Mouse (Mus musculus) spleen, adult 2 months (tissue): ENCODE data around the gene Gm49369. TPM values are rescaled to one million over a fixed set of nuclear protein-coding genes. Genes with fewer than 3 reads are reported as not detected.
A peak's percentile ranks its signal among the peaks of the same experiment; 100 is the strongest.
"Not testable (repeated sequence)": the region's sequence is repeated elsewhere in the genome, so short reads cannot be mapped to it uniquely, and the experiment has no call there.

Experiments
- DNase-seq, 2 experiments: peaks; one replicate each; pipeline versions ENCODE4 v3.0.0 to v3.0.0-alpha.2; 2012 to 2021; ENCODE audit warnings: low spot score in 2 of 2, low read depth in 1 of 2
- H3K27ac ChIP-seq: fragments of 200-500 bp; 2 replicates; pipeline ENCODE4 v1.5.1; 2012; ENCODE audit warnings: low read length, inconsistent platforms; ENCODE audit not compliant: insufficient read depth
- H3K27me3 ChIP-seq: fragments of 200-500 bp; 2 replicates; pipeline ENCODE4 v1.6.1; 2012; ENCODE audit warnings: mild to moderate bottlenecking, moderate library complexity, low read length, inconsistent platforms; ENCODE audit not compliant: control insufficient read depth, insufficient read depth
- H3K36me3 ChIP-seq: fragments of 200-500 bp; 2 replicates; pipeline ENCODE4 v1.6.1; 2012; ENCODE audit warnings: mild to moderate bottlenecking, low read length, inconsistent platforms; ENCODE audit not compliant: control insufficient read depth, insufficient read depth
- H3K4me1 ChIP-seq: fragments of 200-500 bp; 2 replicates; pipeline ENCODE4 v1.6.1; 2011; ENCODE audit warnings: inconsistent platforms; ENCODE audit not compliant: control insufficient read depth, insufficient read depth, insufficient read length
- H3K4me3 ChIP-seq: fragments of 200-500 bp; 2 replicates; pipeline ENCODE4 v1.5.1; 2011; ENCODE audit warnings: mild to moderate bottlenecking, inconsistent platforms; ENCODE audit not compliant: insufficient read depth, insufficient read length; ENCODE audit errors: extremely low read depth
- CTCF ChIP-seq: fragments of 200-500 bp; IDR thresholded peaks from 2 replicates; pipeline ENCODE4 v1.5.1; 2011; ENCODE audit warnings: mild to moderate bottlenecking, inconsistent platforms; ENCODE audit not compliant: insufficient read depth, insufficient read length, insufficient replicate concordance; ENCODE audit errors: extremely low read depth
- POLR2A ChIP-seq: fragments of 200-500 bp; IDR thresholded peaks from 2 replicates; pipeline ENCODE4 v1.6.1; 2011; ENCODE audit warnings: low read depth, low read length, inconsistent platforms
- WGBS: fragments of 180-500 bp; shearing (Covaris S2); methylation state at CpG from one replicate; pipeline ENCODE4 v1.1.7; 2018; 5-methylcytosine and 5-hydroxymethylcytosine counted together
- polyA plus RNA-seq: library from polyadenylated mRNA; depleted of rRNA; stranded (reverse); fragments of >200 nt; gene quantifications from 2 replicates; pipeline ENCODE4 v1.2.3, GENCODE M21; 2012

Gm49369 gene
- polyA plus RNA-seq, 1 experiment: not detected

DNA sequence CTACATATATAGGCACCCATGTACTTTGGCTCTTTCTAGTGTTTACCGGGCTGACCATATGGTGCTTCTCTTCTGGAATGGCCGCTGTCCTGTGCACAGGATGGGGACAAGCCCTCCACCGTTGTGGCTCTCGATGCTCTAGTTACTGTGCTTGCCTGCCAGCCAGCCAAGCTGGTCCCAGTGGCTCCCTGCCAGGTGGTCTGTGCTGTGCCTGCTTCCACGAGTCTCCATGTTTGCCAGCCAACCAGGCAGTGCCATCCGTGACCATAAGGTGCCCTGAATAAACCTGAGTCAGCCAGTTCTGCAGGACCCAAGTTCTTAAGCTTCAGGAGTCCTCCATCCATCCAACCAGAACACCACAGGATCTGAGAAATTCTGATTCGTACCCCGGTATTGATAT is 47.3 kb downstream of the Gm49369 start:
- H3K27me3 ChIP-seq: no peaks in the 10 kb centered on the region
- no peaks in the 10 kb centered on the region for H3K36me3 ChIP-seq
- no peak overlapping the region for H3K4me3 ChIP-seq
- H3K27ac ChIP-seq: no peak overlapping the region
- WGBS: 91% methylated on average over 8 of the region's 8 CpGs
- TF ChIP-seq CTCF (no peak), POLR2A (no peak)
- DNase-seq: no peak
- H3K4me1 ChIP-seq: no peaks in the 10 kb centered on the region

DNA sequence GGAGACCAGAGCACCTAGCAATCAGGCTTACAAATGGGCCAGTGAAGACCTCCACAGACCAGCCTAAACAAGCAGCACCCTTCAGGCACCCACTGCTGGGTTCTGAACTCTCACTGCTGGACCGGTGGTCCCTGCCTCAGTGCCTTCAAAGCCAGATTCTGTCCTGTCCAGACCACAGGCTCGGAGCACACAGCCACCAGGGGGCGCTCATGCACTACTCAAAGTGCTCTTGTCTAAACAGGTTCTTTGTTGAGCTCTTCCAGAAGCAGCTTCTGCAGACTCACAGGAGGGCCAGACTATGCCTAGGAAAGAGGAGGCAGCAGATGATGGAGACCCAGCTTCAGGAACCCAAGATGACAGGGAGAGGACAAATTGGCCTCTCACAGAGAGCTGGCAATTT is 48.2 kb downstream of the Gm49369 start:
- WGBS: 6% methylated on average over 3 of the region's 3 CpGs

DNA sequence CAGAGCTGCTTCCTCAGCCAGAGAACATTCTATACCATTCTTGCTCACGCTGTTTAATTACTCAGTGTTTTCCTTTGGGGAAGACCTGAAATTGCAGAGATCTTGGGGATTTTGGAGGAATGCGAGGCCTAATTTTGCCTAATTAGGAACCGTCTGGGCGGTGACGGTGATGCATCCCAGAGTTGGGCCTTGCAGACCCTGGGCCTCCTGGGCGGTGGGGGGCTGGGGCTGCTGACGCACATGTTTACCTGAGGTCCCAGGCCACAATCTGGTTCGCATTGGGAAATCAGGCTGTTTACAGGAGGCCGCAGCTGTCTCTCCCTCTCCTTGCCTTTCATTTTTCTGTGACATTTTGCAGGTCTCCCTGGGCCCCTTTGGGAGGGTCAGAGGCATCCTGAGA is 49.7 kb downstream of the Gm49369 start:
- H3K36me3 ChIP-seq, DNase-seq, H3K4me3 ChIP-seq, H3K27me3 ChIP-seq, H3K4me1 ChIP-seq, H3K27ac ChIP-seq: not testable (repeated sequence)
- WGBS: 86% methylated on average over 6 of the region's 9 CpGs

More for the DNA sequence above, 48.2 kb downstream of the Gm49369 start:
- TF ChIP-seq CTCF: peak; percentile 96
- TF ChIP-seq POLR2A: no peak
- no peaks in the 10 kb centered on the region for H3K27me3 ChIP-seq
- H3K36me3 ChIP-seq: no peaks in the 10 kb centered on the region
- DNase-seq: peak; percentile 54 to 80
- no peak overlapping the region for H3K27ac ChIP-seq
- no peak overlapping the region for H3K4me3 ChIP-seq
- no peaks in the 10 kb centered on the region for H3K4me1 ChIP-seq

DNA sequence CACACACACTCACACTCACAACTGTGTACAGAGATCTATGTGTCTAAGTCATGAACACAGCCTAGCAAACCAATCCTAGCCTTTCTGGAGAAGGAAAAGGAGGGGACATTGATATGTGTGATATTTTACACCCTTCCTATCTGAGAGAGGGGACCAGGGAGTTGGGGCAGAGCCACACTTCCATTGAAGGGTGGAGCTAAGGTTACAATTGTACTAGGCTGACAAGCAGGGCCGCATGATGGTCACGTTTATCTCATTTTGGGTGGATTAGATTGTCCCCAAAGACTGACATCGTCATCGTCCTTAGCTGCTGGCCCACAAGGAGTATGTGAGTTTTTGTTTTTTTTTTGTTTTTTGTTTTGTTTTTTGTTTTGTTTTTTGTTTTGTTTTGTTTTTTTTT is 51.2 kb downstream of the Gm49369 start:
- H3K27ac ChIP-seq: no peak overlapping the region
- no peaks in the 10 kb centered on the region for H3K4me1 ChIP-seq
- no peaks in the 10 kb centered on the region for H3K36me3 ChIP-seq
- no peak for DNase-seq
- H3K4me3 ChIP-seq: no peak overlapping the region
- no peaks in the 10 kb centered on the region for H3K27me3 ChIP-seq
- no peak for TF ChIP-seq POLR2A
- no peak for TF ChIP-seq CTCF
- WGBS: 85% methylated on average over 4 of the region's 4 CpGs

DNA sequence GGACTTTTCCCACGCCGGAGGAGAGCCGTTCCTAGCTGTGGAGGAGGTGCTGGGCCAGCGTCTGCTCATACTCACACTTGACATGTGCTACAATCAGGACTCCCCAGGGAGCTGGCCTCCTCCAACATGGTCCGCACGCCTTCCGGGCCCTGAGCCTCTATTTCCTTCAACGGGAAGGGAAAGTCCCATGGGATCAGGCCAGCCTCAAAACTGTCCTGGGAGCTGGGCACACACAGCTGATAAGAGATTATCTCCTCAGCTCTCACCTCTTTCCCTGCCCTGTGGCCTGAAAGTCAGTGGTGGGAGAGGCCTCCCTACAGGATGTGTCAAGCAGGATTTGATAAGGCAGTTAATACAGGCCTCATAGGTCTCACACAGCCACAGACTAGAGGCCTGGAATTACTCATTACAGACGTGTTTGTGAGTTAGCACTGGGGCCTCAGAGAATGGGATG is 52.2 kb downstream of the Gm49369 start:
- no peak for TF ChIP-seq CTCF
- no peak for TF ChIP-seq POLR2A
- Histone ChIP-seq H3K27me3 (no peaks in the 10 kb centered on the region), H3K36me3 (no peaks in the 10 kb centered on the region), H3K27ac (no peak overlapping the region), H3K4me1 (no peaks in the 10 kb centered on the region), H3K4me3 (no peak overlapping the region)
- DNase-seq: no peak
- WGBS: 82% methylated on average over 9 of the region's 9 CpGs

DNA sequence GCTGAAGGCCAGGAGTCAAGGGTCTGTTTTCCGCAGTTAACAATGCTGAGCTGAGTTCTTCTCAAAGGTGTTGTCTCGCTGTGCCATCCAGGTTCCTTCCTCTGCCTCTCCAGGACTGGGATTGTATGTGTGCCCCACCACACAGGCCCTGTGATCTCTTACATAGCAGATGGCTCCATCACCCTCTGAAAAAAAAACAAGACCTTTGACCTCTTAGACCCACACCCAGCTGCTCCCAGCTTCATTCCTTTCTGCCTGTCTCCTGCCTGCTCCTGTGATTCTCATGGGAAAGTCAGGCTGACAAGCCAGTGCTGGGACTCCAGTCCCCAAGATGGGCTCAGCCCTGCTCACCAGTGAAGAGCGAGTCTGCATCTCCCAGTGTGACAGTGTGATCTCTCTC is 54.0 kb downstream of the Gm49369 start:
- 78% methylated on average over 3 of the region's 3 CpGs for WGBS

DNA sequence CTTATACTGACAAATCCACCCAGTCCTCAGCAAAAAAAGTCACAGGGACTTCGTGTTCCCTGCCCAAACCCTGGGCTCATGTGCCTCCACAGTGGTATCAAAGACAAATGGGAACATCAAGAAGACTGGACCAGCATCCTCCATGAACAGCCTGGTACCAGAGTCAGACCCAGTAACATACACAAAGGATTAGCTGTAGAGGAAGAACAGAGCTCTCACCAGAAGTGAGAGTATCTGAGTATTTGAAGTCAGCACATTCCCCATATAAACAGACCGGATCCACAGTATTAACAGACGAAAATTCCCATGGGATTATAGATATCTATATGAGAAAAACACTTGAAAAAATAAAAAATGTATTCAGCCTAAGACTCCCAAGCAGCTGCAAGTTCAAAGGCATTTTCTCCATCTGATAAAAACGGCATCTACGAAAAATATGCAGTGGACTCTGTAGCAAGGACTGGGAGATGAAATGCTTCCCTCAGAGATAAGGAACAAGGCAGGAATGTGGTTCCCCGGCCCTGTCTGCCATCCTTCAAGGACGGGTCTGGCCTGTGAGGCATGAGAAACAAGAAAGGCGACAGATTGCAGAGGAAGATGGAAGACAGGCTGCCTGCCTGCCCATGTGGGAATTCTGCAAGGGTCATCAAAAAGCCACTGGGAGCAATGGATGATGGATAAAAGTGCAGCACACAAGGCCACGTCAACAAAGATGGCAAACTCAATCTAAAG is 55.6 kb downstream of the Gm49369 start:
- H3K27ac ChIP-seq: no peak overlapping the region
- no peaks in the 10 kb centered on the region for H3K27me3 ChIP-seq
- 77% methylated on average over 9 of the region's 9 CpGs for WGBS
- no peak for TF ChIP-seq POLR2A
- no peak for TF ChIP-seq CTCF
- no peak overlapping the region for H3K4me3 ChIP-seq
- no peak for DNase-seq
- no peaks in the 10 kb centered on the region for H3K36me3 ChIP-seq
- no peaks in the 10 kb centered on the region for H3K4me1 ChIP-seq

More for the DNA sequence above, 54.0 kb downstream of the Gm49369 start:
- no peak overlapping the region for H3K27ac ChIP-seq
- no peak for DNase-seq
- no peaks in the 10 kb centered on the region for H3K4me1 ChIP-seq
- H3K36me3 ChIP-seq: no peaks in the 10 kb centered on the region
- no peak overlapping the region for H3K4me3 ChIP-seq
- TF ChIP-seq POLR2A (no peak), CTCF (no peak)
- no peaks in the 10 kb centered on the region for H3K27me3 ChIP-seq
